Mouse (Mus musculus) myocyte (in vitro differentiated cells): Measurements from ENCODE around the gene Tbata. TPM values are rescaled to one million over a fixed set of nuclear protein-coding genes. Genes with fewer than 3 reads are reported as not detected.

Experiments used
- H3K27me3 ChIP-seq: one replicate; pipeline ENCODE4 v1.6.1; 2011; ENCODE audit not compliant: control insufficient read depth, insufficient read depth, insufficient read length
- H3K36me3 ChIP-seq: one replicate; pipeline ENCODE4 v1.6.1; 2011; ENCODE audit not compliant: control insufficient read depth, insufficient read depth
- H3K4me2 ChIP-seq: one replicate; pipeline ENCODE4 v1.6.1; 2011; ENCODE audit warnings: low read depth, control low read depth
- H3K4me3 ChIP-seq: one replicate; pipeline ENCODE4 v1.5.1; 2011; ENCODE audit warnings: mild to moderate bottlenecking, control low read depth, moderate library complexity
- H3K79me2 ChIP-seq: one replicate; pipeline ENCODE4 v1.6.1; 2011; ENCODE audit not compliant: control insufficient read depth, insufficient read depth
- H3ac ChIP-seq: one replicate; pipeline ENCODE4 v1.6.1; 2011; ENCODE audit not compliant: control insufficient read depth, insufficient read length
- CEBPB ChIP-seq: IDR thresholded peaks from 2 replicates; pipeline ENCODE4 v1.6.1; 2011; ENCODE audit warnings: mild to moderate bottlenecking, moderate library complexity; ENCODE audit not compliant: poor library complexity, insufficient read depth, severe bottlenecking
- E2F4 ChIP-seq: IDR thresholded peaks from one replicate; pipeline ENCODE4 v1.6.1; 2011; ENCODE audit warnings: mild to moderate bottlenecking, control low read depth, moderate library complexity; ENCODE audit not compliant: insufficient read depth
- MAX ChIP-seq: IDR thresholded peaks from one replicate; pipeline ENCODE4 v1.6.1; 2011; ENCODE audit warnings: low read depth, mild to moderate bottlenecking, control low read depth
- MYOD1 ChIP-seq, 3 experiments: IDR thresholded peaks; one replicate each; pipeline ENCODE4 v1.6.1; 2011; ENCODE audit warnings: control low read depth in 2 of 3, low read depth in 2 of 3, mild to moderate bottlenecking in 2 of 3, moderate library complexity in 1 of 3; ENCODE audit not compliant: insufficient read length in 2 of 3, control insufficient read depth in 1 of 3
- MYOG ChIP-seq, 3 experiments: IDR thresholded peaks; one replicate each; pipeline ENCODE4 v1.6.1; 2011; ENCODE audit warnings: control low read depth in 2 of 3, low read depth in 2 of 3, mild to moderate bottlenecking in 2 of 3; ENCODE audit not compliant: insufficient read length in 2 of 3, control insufficient read depth in 1 of 3, insufficient read depth in 1 of 3
- POLR2A ChIP-seq: IDR thresholded peaks from one replicate; pipeline ENCODE4 v1.6.1; 2011; ENCODE audit warnings: low read depth, mild to moderate bottlenecking, control low read depth, moderate library complexity; ENCODE audit not compliant: insufficient read length
- POLR2AphosphoS2 ChIP-seq: IDR thresholded peaks from one replicate; pipeline ENCODE4 v1.6.1; 2011; ENCODE audit warnings: low read depth, control low read depth; ENCODE audit not compliant: insufficient read length
- REST ChIP-seq: IDR thresholded peaks from one replicate; pipeline ENCODE4 v1.6.1; 2011; ENCODE audit warnings: mild to moderate bottlenecking, control low read depth, moderate library complexity; ENCODE audit not compliant: insufficient read depth, insufficient read length
- SRF ChIP-seq: IDR thresholded peaks from one replicate; pipeline ENCODE4 v1.6.1; 2011; ENCODE audit warnings: low read depth; ENCODE audit not compliant: control insufficient read depth, insufficient read length
- TCF12 ChIP-seq: IDR thresholded peaks from one replicate; pipeline ENCODE4 v1.6.1; 2011; ENCODE audit warnings: mild to moderate bottlenecking, control low read depth; ENCODE audit not compliant: poor library complexity, insufficient read depth, severe bottlenecking
- TCF3 ChIP-seq: IDR thresholded peaks from one replicate; pipeline ENCODE4 v1.6.1; 2011; ENCODE audit warnings: low read depth, control low read depth; ENCODE audit not compliant: insufficient read length
- USF1 ChIP-seq: IDR thresholded peaks from one replicate; pipeline ENCODE4 v1.6.1; 2011; ENCODE audit warnings: low read depth, mild to moderate bottlenecking, control low read depth, moderate library complexity
- polyA plus RNA-seq: library from polyadenylated mRNA; unstranded; fragments of >200 nt; fragmentation: generic; extraction: Trizol; gene quantifications from one replicate; pipeline ENCODE4 v1.2.1, GENCODE M21; 2012; ENCODE audit warnings: missing spikeins

Tbata gene
- polyA plus RNA-seq, 1 experiment: not detected

DNA sequence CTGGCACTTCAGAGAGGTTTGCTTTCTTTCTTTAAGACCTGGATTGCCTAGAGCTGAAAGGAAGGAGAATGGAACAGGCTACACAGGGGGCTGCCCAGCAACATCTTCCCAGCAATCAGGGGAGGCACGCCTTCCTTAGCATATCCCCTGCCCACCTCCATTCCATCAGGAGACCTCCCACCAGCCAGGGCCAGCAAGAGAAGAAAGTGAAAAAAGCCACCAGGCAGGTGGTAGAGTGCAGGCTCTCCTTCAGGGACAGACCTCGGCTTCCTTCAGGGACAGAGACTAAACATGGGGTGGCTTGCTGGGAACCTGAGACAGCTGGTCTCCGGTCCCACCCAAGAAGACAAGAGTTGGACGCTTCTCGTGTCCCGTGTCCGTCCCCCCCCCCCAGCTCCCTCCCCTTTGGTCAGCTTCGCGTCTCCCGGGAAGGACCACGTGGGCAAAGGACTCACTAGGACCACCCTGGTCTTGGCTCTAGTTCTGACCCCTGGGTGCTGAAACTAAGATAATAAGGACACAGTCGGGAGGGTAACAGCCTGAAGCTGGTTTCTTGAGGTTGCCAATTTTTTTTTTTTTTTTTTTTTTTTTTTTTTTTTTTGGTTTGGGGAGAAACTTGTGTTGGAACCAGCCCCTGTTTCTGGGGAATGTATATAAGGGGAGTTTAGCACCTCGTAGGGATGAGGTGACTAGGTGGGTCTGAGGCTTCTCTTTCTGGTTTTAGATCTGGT is 3.1 kb downstream of the Tbata start:
- Histone ChIP-seq H3K36me3 (no peaks in the 10 kb centered on the region), H3K4me2 (no peak overlapping the region), H3ac (no peak overlapping the region), H3K27me3 (peaks cover 9% of the 10 kb centered on the region), H3K4me3 (no peak overlapping the region), H3K79me2 (no peaks in the 10 kb centered on the region)
- TF ChIP-seq USF1: no peak
- TF ChIP-seq MYOD1 (IDR thresholded peaks at IDR 0.05; ENCODE audit: control insufficient read depth in 1 of 3, insufficient read length in 2 of 3, low read depth in 2 of 3): no peak
- TF ChIP-seq TCF3: no peak
- no peak for TF ChIP-seq POLR2A
- no peak for TF ChIP-seq CEBPB
- no peak for TF ChIP-seq SRF
- TF ChIP-seq REST: no peak
- TF ChIP-seq POLR2AphosphoS2: no peak
- no peak for TF ChIP-seq MAX
- TF ChIP-seq TCF12: no peak
- TF ChIP-seq MYOG (IDR thresholded peaks at IDR 0.05; ENCODE audit: control insufficient read depth in 1 of 3, insufficient read depth in 1 of 3, insufficient read length in 2 of 3, low read depth in 2 of 3): no peak
- TF ChIP-seq E2F4: no peak

DNA sequence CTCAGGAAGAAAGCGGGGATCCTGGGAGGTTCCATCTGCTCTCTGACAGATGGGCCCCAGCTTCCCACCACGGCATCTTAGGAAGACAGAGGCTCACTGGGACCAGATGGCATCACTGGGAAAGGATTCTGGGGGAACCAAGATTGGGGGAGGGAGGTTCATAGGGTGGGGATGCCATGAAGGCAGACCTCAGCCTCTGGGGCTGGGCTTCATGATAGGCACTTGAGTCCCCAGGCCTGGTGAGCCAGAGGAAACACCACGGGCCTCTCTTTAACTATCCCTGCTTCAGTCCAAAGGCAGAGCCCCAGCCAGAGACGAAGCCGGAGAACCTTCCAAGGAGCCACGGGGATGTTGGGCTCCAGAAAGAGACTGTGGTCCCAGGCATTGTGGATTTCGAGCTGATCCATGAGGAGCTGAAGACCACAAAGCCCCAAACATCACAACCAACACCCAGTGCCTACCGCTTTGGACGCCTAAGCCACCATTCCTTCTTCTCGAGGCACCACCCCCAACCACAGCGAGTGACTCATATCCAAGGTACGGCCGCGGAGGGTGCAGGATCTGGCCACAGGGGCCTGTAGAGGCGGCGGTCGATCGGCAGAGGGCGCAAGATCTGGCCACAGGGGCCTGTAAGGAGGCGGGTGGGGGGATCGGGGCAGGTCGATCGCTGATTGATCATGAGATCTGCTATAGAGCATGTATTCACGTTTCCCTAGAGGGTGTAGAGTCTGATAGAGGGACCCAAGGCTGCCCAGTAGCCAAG is 3.9 kb downstream of the Tbata start:
- no peak overlapping the region for H3ac ChIP-seq
- H3K27me3 ChIP-seq: peaks cover 9% of the 10 kb centered on the region
- peak overlapping the region; percentile 68 for H3K4me2 ChIP-seq
- TF ChIP-seq REST (no peak), MYOD1 (IDR thresholded peaks at IDR 0.05; ENCODE audit: control insufficient read depth in 1 of 3, insufficient read length in 2 of 3, low read depth in 2 of 3) (no peak), USF1 (no peak), E2F4 (no peak), SRF (no peak), CEBPB (no peak), MYOG (IDR thresholded peaks at IDR 0.05; ENCODE audit: control insufficient read depth in 1 of 3, insufficient read depth in 1 of 3, insufficient read length in 2 of 3, low read depth in 2 of 3) (no peak), POLR2AphosphoS2 (no peak), TCF3 (no peak), POLR2A (no peak), MAX (no peak), TCF12 (no peak)
- H3K79me2 ChIP-seq: no peaks in the 10 kb centered on the region
- no peak overlapping the region for H3K4me3 ChIP-seq
- H3K36me3 ChIP-seq: no peaks in the 10 kb centered on the region

DNA sequence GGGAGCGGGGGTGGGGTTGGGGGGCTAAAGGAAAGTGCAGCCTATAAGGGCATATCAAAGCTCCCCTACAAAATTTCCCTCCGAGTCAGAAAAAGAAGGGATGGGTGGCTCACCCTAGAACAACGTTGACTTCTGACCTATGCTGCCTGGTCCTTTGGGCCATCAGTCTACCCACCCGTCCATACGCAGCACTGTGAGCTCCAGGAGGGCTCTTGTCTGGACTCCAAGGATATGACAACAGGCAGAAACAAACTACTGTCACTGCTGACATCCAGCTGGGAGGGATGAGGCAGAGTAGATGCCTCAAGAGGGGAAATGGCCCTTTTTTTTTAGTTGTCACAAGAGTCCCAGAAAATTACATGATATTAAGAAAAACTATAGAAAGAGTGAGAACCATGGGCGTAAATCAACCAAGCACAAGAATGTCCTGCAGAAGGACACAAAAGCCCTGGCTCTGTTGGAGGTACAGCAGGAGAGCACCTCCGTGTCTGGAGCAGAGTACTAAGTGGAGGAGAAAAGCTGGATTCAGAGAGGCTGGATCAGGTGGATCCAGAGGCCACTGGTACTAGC is 4.6 kb downstream of the Tbata start:
- H3K4me3 ChIP-seq: no peak overlapping the region
- TF ChIP-seq TCF12 (no peak), USF1 (no peak), TCF3 (no peak), E2F4 (no peak), SRF (no peak), REST (no peak), CEBPB (no peak), MYOG (IDR thresholded peaks at IDR 0.05; ENCODE audit: control insufficient read depth in 1 of 3, insufficient read depth in 1 of 3, insufficient read length in 2 of 3, low read depth in 2 of 3) (no peak), MYOD1 (IDR thresholded peaks at IDR 0.05; ENCODE audit: control insufficient read depth in 1 of 3, insufficient read length in 2 of 3, low read depth in 2 of 3) (no peak)
- H3K4me2 ChIP-seq: no peak overlapping the region
- no peaks in the 10 kb centered on the region for H3K79me2 ChIP-seq
- peaks cover 8% of the 10 kb centered on the region for H3K27me3 ChIP-seq
- H3ac ChIP-seq: no peak overlapping the region
- no peaks in the 10 kb centered on the region for H3K36me3 ChIP-seq

DNA sequence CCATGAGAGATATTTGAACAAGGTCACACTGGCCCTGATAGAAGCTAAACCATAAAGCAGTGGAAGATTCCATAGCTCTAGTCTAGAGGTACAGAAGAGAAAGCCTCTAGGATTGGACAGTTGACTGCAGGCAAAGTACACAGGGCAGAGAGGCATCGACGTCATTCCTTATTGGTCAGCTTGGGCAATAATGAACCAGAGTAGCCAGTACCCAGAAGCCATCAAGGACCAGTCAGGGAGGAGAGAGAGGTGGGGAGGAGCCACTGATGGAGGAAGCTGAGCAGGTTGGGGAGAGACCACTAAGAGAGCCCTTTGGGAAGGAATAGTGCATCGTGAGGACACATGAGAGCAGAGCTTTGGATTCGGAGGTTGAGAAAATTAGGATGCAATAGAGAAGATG is 6.0 kb downstream of the Tbata start:
- H3K27me3 ChIP-seq: no peaks in the 10 kb centered on the region
- TF ChIP-seq POLR2AphosphoS2: no peak

DNA sequence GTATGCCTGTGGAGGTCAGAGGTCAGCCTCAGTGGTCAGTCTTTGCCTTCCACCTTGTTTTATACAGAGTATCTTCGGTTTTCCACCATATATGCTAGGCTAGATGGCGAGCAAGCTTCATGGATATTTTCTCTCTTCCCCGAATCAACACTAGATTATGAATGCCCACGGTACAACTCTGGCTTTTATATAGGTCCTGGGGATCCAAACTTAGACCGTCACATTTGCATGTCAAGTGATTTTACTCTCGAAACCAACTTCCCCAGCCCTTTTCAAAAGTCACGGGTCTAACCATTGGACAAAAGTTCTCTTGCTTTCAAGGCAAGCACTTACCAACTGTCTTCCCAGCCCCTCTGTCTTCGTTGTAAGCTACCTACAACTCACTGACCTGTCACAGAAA is 6.9 kb downstream of the Tbata start:
- Histone ChIP-seq H3K27me3 (no peaks in the 10 kb centered on the region), H3K36me3 (no peaks in the 10 kb centered on the region), H3K4me3 (no peak overlapping the region), H3K79me2 (no peaks in the 10 kb centered on the region), H3ac (no peak overlapping the region), H3K4me2 (no peak overlapping the region)
- TF ChIP-seq TCF3: no peak
- TF ChIP-seq MAX: no peak
- no peak for TF ChIP-seq REST
- no peak for TF ChIP-seq POLR2A

More for the DNA sequence above, 6.0 kb downstream of the Tbata start:
- Histone ChIP-seq H3K36me3 (no peaks in the 10 kb centered on the region), H3K79me2 (no peaks in the 10 kb centered on the region), H3K4me3 (no peak overlapping the region), H3ac (no peak overlapping the region), H3K4me2 (no peak overlapping the region)
